Mouse (Mus musculus) heart, embryonic 16.5 days (tissue): ENCODE data around the gene Gna15. TPM values are rescaled to one million over a fixed set of nuclear protein-coding genes. Genes with fewer than 3 reads are reported as not detected.
A peak's percentile ranks its signal among the peaks of the same experiment; 100 is the strongest.

ENCODE experiments used
- ATAC-seq: fragments of 200-750 bp; cut with Nextera tagmentation; replicated peaks from 2 replicates; pipeline ENCODE4 v1.8.0; 2017; ENCODE audit warnings: moderate number of reproducible peaks; ENCODE audit not compliant: insufficient read depth, low FRiP score; ENCODE audit errors: extremely low read depth
- H3K27ac ChIP-seq: fragments of 300-500 bp; sonication (generic); 2 replicates; pipeline ENCODE4 v1.5.1; 2014; ENCODE audit warnings: mild to moderate bottlenecking, low read length, control low read depth, moderate library complexity
- H3K27me3 ChIP-seq: fragments of 300-500 bp; sonication (generic); 2 replicates; pipeline ENCODE4 v1.6.1; 2014; ENCODE audit warnings: low read length, mixed read lengths; ENCODE audit not compliant: control insufficient read depth, insufficient read depth
- H3K36me3 ChIP-seq: fragments of 300-500 bp; sonication (generic); 2 replicates; pipeline ENCODE4 v1.6.1; 2014; ENCODE audit not compliant: control insufficient read depth, insufficient read depth
- H3K4me1 ChIP-seq: fragments of 300-500 bp; sonication (generic); 2 replicates; pipeline ENCODE4 v1.6.1; 2014; ENCODE audit warnings: low read length, mixed read lengths; ENCODE audit not compliant: control insufficient read depth, insufficient read depth
- H3K4me2 ChIP-seq: fragments of 300-500 bp; sonication (generic); 2 replicates; pipeline ENCODE4 v1.6.1; 2014; ENCODE audit warnings: low read depth, mild to moderate bottlenecking, control low read depth, low read length
- H3K4me3 ChIP-seq: fragments of 300-500 bp; sonication (generic); 2 replicates; pipeline ENCODE4 v1.5.1; 2014; ENCODE audit warnings: mild to moderate bottlenecking, control low read depth, low read length
- H3K9ac ChIP-seq: fragments of 300-500 bp; sonication (generic); 2 replicates; pipeline ENCODE4 v1.6.1; 2014; ENCODE audit warnings: low read length, control low read depth
- H3K9me3 ChIP-seq: fragments of 300-500 bp; sonication (generic); replicated peaks from 2 replicates; pipeline ENCODE4 v1.6.1; 2016; ENCODE audit warnings: low read length; ENCODE audit not compliant: control insufficient read depth
- WGBS: fragments of 180-500 bp; shearing (Covaris S2); extraction: QIAGEN DNeasy Blood & Tissue Kit; methylation state at CpG from one replicate; pipeline ENCODE4 v1.1.7; 2014; 5-methylcytosine and 5-hydroxymethylcytosine counted together
- polyA plus RNA-seq: library from polyadenylated mRNA; unstranded; fragments of >200 nt; fragmentation: Nextera tagmentation; extraction: Ambion mirVana; gene quantifications from 2 replicates; pipeline ENCODE4 v1.2.1, GENCODE M21; 2015

The Gna15 gene
- polyA plus RNA-seq, 1 experiment from 2014 or later = 1.3 TPM

DNA sequence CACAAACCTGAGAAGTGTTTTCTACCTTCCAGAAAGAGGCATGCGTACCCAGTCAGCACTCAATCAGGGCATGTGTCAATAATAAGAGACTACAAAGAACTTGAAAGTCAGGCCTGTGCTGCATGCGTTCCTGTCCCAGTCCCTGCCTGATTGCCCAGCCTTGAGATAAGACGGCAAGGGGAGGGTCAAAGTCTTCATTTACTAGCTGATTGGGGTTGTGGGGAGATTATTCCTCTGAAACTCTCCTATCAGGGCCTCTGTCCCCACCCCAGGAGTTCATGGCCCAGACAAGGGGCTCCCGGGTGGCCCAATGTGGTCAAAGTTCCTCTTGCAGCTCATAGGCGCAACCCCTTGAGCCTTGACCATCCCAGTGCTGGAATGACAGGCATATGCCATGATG, 22.3 kb upstream of the Gna15 start:
- ATAC-seq = no peak
- Histone ChIP-seq H3K27ac (no peak overlapping the region), H3K4me3 (no peak overlapping the region), H3K9ac (no peak overlapping the region; the same call in 1 of the 2 replicates), H3K4me1 (peaks cover 33% of the 10 kb centered on the region), H3K27me3 (no peaks in the 10 kb centered on the region), H3K4me2 (no peak overlapping the region), H3K9me3 (no peaks in the 10 kb centered on the region), H3K36me3 (no peaks in the 10 kb centered on the region)
- WGBS = 49% methylated on average over 5 of the region's 5 CpGs

DNA sequence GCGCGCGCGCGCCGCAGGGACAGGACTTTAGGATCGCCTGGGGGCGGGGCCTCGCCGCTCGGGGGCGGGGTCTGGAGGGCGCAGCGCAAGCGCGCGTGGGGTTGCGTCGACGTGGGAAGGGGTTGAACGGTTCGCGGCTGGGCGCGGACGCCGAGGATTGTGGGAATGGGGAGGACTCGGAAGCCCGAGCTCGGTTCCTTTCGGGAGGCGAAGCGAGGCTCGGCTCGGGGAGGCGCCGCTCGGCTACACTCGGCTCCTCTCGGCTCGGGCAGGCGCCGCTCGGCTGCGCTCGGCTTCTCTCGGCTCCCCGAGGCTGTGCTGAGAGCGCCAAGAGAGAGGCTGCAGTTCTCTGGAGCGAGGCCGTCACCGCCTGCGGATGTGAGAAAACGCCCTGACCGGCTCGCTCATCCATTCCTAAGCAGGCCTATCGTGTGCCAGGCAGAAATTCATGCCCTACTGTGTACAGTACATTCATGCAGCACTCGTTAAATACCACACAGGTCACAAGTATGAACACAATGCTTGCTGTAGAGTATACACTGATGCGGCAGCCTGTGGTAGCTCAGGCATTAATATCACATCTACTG, 21.2 kb upstream of the Gna15 start, which contains the start of gene Gna11:
Gna11 (minus strand) TSS at position 30 of the 587 bp plus-strand sequence.
- peak within 1 kb of the TSS; percentile 76 for H3K27ac ChIP-seq
- no peaks in the 10 kb centered on the region for H3K36me3 ChIP-seq
- peak within 1 kb of the TSS; percentile 96 for H3K4me2 ChIP-seq
- H3K9ac ChIP-seq = peak within 1 kb of the TSS; percentile 94
- peak; percentile 94 for ATAC-seq
- 1% methylated on average over 58 of the region's 59 CpGs for WGBS
- no peaks in the 10 kb centered on the region for H3K9me3 ChIP-seq
- peak within 1 kb of the TSS; percentile 68 for H3K4me3 ChIP-seq
- peaks cover 34% of the 10 kb centered on the region for H3K4me1 ChIP-seq
- no peaks in the 10 kb centered on the region for H3K27me3 ChIP-seq

DNA sequence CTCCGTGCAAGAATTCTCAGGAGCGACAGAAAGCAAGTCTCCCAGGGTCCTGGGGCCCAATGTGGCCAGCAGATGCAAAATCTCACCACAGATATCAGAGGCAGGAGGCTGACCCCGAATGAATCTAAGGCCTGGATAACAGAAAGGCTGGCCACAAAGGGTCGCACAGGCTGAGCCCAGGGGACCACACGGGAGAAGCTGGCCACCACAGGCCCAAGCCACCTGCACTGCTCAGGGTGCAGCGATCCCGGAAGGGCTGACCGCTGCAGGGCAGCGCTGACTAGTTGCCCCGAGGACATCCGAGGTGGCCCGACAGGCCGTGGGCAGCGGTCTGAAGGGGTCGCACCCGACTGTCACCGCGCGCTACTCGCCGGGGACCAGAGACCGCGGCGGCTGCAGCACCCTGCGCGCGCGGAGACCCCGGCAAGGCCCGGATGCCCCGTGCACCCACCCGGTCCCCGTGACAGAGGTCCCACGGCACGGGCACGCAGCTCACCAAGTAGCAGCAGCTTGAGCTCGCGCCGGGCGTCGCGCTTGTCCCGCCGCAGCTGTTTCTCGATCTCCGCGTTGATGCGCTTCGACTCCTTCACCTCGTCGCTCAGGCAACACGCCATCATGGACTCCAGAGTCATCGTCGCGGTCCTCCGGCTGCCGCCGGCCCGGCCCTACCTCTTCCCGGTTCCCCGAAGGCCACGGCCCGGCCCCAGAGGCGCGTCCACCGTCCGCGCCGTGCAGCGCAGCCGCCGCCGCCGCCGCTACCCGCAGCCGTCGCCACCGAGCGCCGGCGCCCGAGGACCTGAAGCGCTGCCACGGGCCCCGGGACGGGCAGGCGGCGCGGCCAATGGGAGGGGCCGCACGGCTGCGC, 20.5 kb upstream of the Gna15 start:
- Histone ChIP-seq H3K27me3 (no peaks in the 10 kb centered on the region), H3K36me3 (no peaks in the 10 kb centered on the region), H3K4me2 (peak overlapping the region; percentile 96), H3K9me3 (no peaks in the 10 kb centered on the region), H3K9ac (peak overlapping the region; percentile 94), H3K27ac (peak overlapping the region; percentile 73), H3K4me1 (peaks cover 34% of the 10 kb centered on the region), H3K4me3 (peak overlapping the region; percentile 68)
- peak; percentile 19 for ATAC-seq
- WGBS = under 1% methylated on average over 89 of the region's 93 CpGs

DNA sequence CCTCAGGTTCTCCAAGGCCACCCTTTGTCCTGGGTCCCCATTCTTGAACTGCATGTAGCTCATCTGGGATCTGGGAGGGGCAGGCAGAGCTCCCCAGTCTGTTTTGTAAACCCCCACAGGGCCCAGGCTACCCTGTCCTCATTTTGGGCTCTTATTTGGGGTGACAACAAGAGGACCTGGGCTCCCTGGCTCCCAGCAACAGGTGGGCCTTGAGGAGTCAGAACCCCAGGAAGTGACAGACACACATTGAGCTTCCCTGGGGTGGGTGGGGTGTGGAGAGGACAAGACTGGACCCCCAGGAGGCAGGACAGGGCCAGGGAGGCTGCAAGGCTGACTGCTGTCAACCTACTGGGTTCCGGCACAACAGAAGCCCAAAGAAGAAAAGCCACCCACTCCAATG, 19.6 kb upstream of the Gna15 start:
- WGBS = 68% methylated on average over 1 of the region's 1 CpGs
- no peak for ATAC-seq
- H3K27ac ChIP-seq = no peak overlapping the region
- peak overlapping the region; percentile 96 for H3K4me2 ChIP-seq
- peaks cover 36% of the 10 kb centered on the region for H3K4me1 ChIP-seq
- H3K9me3 ChIP-seq = no peaks in the 10 kb centered on the region
- no peaks in the 10 kb centered on the region for H3K27me3 ChIP-seq
- H3K9ac ChIP-seq = peak overlapping the region; percentile 94
- peak overlapping the region; percentile 68 for H3K4me3 ChIP-seq
- no peaks in the 10 kb centered on the region for H3K36me3 ChIP-seq

DNA sequence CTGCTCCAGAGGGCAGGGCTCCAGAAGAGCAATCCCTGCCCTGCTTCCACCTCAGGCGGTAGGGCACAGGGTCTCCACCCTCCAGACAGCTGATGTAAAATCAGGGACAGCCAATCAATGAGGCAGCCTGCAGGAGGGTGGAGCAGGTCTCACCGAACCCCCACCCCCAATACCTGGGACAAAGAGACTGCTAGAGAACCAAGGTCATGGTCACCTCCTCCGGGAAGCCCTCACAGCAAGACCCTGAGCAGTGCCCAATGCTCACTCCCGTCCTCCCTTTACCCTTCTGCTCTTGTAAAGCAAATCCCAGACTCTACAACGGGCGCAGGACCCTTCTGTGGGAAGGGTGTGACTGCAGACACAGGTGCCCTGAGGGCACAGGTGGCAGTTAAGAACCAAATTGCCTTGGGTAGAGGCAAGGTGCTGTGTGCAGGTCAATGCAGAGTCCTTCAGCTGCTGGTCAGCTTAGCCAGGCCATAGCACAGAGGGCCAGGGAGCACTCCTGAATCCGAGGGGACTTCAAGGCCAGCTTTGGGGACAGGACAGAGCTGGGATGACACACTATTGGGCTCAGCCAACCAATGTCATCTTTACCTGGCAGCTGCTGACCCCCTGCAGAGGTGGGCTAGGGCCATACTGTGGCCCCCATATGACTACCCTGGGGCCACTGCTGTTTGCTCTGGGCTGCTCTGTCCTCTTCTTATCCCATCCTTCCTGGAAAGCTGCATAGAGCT, 18.9 kb upstream of the Gna15 start:
- H3K9ac ChIP-seq = peak overlapping the region; percentile 94
- 72% methylated on average over 7 of the region's 7 CpGs for WGBS
- H3K4me3 ChIP-seq = no peak overlapping the region; the same call in 1 of the 2 replicates
- H3K4me1 ChIP-seq = peaks cover 36% of the 10 kb centered on the region
- H3K27ac ChIP-seq = no peak overlapping the region; the same call in 1 of the 2 replicates
- ATAC-seq = no peak
- H3K9me3 ChIP-seq = no peaks in the 10 kb centered on the region
- H3K27me3 ChIP-seq = no peaks in the 10 kb centered on the region
- peak overlapping the region; percentile 96; the same call in 1 of the 2 replicates for H3K4me2 ChIP-seq
- no peaks in the 10 kb centered on the region for H3K36me3 ChIP-seq

DNA sequence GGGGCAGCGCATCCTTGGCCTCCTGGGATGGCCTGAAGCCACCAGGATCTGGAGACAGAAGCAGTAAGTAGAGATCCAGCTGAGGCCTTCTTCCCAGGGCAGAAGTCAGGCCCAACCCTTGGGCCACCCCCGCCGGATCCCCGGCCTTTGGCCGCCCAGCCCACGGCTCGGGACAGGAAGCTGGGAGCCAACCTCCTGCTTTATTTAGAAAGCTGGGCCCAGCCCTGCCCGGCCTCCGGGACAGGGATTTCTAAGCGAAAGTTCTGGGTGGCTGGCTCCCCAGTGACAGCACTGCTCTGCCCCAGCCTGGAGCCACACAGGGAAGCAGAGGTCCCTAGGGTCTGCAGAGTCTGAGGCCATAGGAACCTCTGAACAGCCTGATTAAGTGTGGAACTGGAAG, 17.8 kb upstream of the Gna15 start:
- peak overlapping the region; percentile 57 for H3K27ac ChIP-seq
- H3K4me2 ChIP-seq = peak overlapping the region; percentile 33
- H3K36me3 ChIP-seq = no peaks in the 10 kb centered on the region
- 46% methylated on average over 10 of the region's 10 CpGs for WGBS
- H3K4me3 ChIP-seq = peak overlapping the region; percentile 2
- H3K9me3 ChIP-seq = no peaks in the 10 kb centered on the region
- peaks cover 36% of the 10 kb centered on the region for H3K4me1 ChIP-seq
- H3K27me3 ChIP-seq = no peaks in the 10 kb centered on the region
- no peak for ATAC-seq
- H3K9ac ChIP-seq = peak overlapping the region; percentile 63

DNA sequence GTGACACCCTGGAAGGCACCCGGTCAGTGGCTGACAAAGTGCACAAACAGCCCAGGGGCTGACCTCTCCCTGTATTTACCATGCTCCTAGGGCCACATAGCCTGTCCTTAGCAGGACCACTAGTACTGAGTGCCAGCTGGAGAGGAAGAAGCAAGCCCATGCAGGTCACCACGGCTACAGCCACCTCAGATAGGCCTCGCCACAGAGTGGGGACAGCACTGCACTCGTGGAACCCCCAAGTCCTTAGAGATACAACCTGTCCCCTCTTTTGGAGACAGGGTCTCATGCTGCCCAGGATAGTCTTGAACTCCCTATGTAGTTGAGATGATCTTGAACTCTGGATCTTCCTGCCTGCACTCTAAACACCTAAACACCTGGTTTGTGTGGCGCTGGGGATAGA, 17.3 kb upstream of the Gna15 start:
- no peaks in the 10 kb centered on the region for H3K27me3 ChIP-seq
- peak overlapping the region; percentile 2; the same call in 1 of the 2 replicates for H3K9ac ChIP-seq
- no peak overlapping the region for H3K4me3 ChIP-seq
- H3K36me3 ChIP-seq = no peaks in the 10 kb centered on the region
- H3K9me3 ChIP-seq = no peaks in the 10 kb centered on the region
- 71% methylated on average over 5 of the region's 5 CpGs for WGBS
- H3K4me1 ChIP-seq = peaks cover 36% of the 10 kb centered on the region
- H3K4me2 ChIP-seq = no peak overlapping the region
- H3K27ac ChIP-seq = no peak overlapping the region; the same call in 1 of the 2 replicates
- ATAC-seq = no peak

DNA sequence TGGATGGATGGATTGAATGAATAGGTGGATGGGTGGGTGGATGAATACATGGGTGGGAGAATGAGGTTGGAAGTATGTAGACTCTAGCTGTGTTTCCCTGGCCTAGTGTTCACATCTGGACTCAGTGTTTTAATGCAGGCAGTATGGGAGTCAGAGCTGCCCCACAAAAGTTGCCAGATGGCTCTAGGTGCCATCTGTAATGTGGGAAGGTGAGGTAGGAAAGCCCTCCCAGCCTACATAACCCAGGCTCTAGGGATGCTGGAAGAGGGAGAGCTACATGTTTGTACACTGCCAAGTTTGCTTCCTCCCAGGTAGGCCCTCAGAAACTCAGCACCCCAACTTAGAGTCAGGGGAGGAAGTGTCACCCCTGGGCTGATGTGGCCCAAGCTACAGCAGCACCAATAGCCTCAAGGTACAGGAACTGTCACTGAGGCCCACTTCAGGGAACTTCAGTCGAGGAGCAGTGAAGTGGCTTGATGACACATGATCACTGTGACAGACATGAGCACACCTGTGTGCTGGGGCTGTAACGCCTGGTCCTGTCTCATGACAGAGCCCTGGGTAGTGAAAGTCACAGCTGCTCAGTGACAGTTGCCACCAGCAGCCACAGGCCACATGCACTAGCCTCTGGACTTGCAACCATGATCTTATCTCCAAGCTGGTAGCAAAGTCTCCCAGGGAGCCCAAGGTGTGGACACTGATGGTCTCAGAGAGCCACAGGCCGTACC, 14.5 kb upstream of the Gna15 start:
- Histone ChIP-seq H3K4me2 (no peak overlapping the region), H3K9ac (no peak overlapping the region; the same call in 1 of the 2 replicates), H3K27ac (0 out of 2 replicates have a peak overlapping the region, but pooled peaks have one; percentile 23), H3K4me3 (no peak overlapping the region), H3K36me3 (no peaks in the 10 kb centered on the region), H3K9me3 (no peaks in the 10 kb centered on the region), H3K4me1 (peaks cover 28% of the 10 kb centered on the region), H3K27me3 (no peaks in the 10 kb centered on the region)
- ATAC-seq = no peak; the same call in 1 of the 2 replicates
- 62% methylated on average over 3 of the region's 3 CpGs for WGBS
